Mouse (Mus musculus): ENCODE measurements at regions not wholly inside any gene's neighbourhood (a gene's known extent, or its start where the extent isn't known, plus 50 kb on each side); places are given as distances from the start of the nearest gene placed in this dataset.
A peak's percentile ranks its signal among the peaks of the same experiment; 100 is the strongest.

DNA sequence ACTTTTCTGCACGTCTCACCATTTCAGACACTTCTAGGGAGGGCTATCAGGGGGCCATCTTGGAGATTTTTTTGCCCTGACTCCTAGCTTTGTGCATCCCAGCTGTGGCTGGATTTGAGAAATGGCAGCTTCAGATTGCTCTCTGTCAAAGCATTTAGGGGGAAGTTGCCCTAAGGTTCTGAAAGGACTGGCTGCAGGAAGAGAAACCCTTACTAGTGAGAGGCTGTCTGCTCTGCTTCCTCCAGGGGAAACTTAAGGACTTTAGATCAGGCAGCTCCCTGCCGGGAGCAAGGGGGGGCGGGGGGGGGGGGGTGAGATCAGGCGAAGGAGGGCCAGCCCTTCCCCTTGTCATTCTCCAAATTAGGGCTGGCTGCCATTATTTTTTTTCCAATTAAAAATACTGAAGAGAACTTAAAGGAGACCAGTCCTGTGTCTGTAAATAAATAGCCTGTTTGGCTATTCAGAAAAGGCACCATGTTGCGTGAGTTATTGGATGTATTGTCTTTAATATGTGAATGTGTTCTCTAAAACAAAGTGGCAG is 141.7 kb upstream of the Tbl1xr1 start:
- no peaks in the 10 kb centered on the region for H3K9me3 ChIP-seq
- WGBS, result 4% methylated on average over 5 of the region's 5 CpGs
- no peak for ATAC-seq (replicated peaks)
- H3K9ac ChIP-seq, result no peak overlapping the region
- peaks cover 38% of the 10 kb centered on the region for H3K4me1 ChIP-seq
- no peak overlapping the region for H3K4me3 ChIP-seq
- H3K27me3 ChIP-seq (replicated peaks), result no peaks in the 10 kb centered on the region
- peak overlapping the region; percentile 53 for H3K4me2 ChIP-seq
- peak overlapping the region; percentile 89 for H3K27ac ChIP-seq
- no peaks in the 10 kb centered on the region for H3K36me3 ChIP-seq (replicated peaks)

DNA sequence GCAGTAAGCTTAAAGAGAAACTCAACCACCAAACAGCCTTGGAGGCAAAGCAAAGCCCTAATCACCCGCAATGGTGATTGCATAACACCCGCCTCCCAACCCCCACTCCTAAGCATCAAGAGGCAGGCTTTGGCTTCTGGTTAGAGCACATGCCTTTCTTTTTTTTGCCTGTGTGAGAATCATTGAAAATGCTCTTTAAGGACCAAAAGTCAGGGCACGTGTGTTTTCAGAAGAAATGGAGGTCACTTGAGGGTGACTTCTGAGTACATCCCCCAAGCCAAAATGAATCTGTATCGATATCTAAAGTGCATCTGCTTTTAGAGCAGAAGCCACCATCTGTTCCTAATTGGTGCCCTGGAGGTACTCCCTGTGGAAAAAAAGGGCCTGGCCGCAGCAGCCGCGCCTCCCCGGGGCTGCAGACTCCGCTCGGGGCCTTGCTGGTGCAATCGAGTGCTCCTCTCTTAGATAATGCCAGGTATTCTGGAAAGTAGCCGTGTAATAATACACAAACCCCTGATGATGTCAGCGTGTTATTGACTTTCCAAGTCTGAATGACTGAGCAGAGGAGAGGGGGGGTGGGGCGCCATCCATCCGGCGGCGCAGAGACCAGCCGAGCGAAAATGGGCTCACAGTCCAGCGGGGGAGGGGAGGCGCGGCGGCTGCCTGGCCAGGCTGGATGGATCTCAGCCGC is 140.7 kb upstream of the Tbl1xr1 start:
- H3K36me3 ChIP-seq (replicated peaks), result no peaks in the 10 kb centered on the region
- peak; percentile 97 for ATAC-seq (replicated peaks)
- peak overlapping the region; percentile 53 for H3K4me2 ChIP-seq
- peak overlapping the region; percentile 32 for H3K4me3 ChIP-seq
- WGBS, result under 1% methylated on average over 24 of the region's 24 CpGs
- no peaks in the 10 kb centered on the region for H3K9me3 ChIP-seq
- no peaks in the 10 kb centered on the region for H3K27me3 ChIP-seq (replicated peaks)
- H3K4me1 ChIP-seq, result peaks cover 38% of the 10 kb centered on the region
- H3K27ac ChIP-seq, result peak overlapping the region; percentile 89
- peak overlapping the region; percentile 23; the same call in 1 of the 2 replicates for H3K9ac ChIP-seq

DNA sequence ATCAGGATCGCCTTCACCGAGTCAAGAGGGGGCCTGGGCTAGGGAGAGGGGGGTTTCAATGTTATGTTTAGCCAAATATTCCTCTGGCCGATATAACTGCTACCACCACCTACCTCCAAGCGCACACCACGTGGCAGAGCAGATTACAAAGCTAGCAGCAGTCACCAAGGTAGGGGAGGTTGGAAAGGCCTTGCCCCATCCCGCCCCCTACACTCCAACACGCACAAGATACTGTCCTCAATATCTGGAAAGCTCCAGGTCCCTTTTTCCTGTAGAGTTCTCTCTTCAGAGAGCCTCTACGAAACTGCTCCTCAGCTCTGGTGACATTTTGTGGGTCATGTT is 140.2 kb upstream of the Tbl1xr1 start:
- H3K4me3 ChIP-seq, result peak overlapping the region; percentile 32
- no peak overlapping the region for H3K9ac ChIP-seq
- H3K36me3 ChIP-seq (replicated peaks), result no peaks in the 10 kb centered on the region
- no peaks in the 10 kb centered on the region for H3K9me3 ChIP-seq
- H3K27ac ChIP-seq, result peak overlapping the region; percentile 89
- no peak for ATAC-seq (replicated peaks)
- H3K27me3 ChIP-seq (replicated peaks), result no peaks in the 10 kb centered on the region
- H3K4me1 ChIP-seq, result peaks cover 38% of the 10 kb centered on the region
- 5% methylated on average over 8 of the region's 8 CpGs for WGBS
- peak overlapping the region; percentile 53 for H3K4me2 ChIP-seq

DNA sequence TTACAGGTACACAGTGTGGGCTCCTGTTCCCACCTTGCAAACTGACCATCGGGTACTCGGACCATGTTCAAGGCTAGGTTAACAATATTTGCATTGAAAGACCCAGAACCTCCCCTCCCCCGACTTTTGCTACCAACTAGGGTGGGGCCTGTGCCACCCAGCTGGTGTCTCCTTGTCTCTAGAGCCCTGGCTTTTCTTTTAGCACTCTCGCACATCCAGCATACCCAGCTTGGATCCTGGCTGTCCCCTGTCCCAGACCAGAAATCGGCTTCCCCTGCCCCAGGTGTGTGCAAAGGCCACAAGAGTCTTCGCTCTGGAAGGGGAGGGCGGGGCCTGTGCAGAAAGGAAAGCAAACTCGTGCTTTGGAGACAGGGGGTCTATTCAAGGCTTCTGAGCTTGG is 139.8 kb upstream of the Tbl1xr1 start:
- H3K9ac ChIP-seq, result no peak overlapping the region
- no peak overlapping the region for H3K4me3 ChIP-seq
- H3K36me3 ChIP-seq (replicated peaks), result no peaks in the 10 kb centered on the region
- no peaks in the 10 kb centered on the region for H3K27me3 ChIP-seq (replicated peaks)
- peak overlapping the region; percentile 53 for H3K4me2 ChIP-seq
- H3K27ac ChIP-seq, result peak overlapping the region; percentile 89
- ATAC-seq (replicated peaks), result no peak; the same call in 1 of the 2 replicates
- no peaks in the 10 kb centered on the region for H3K9me3 ChIP-seq
- H3K4me1 ChIP-seq, result peaks cover 38% of the 10 kb centered on the region
- WGBS, result 11% methylated on average over 8 of the region's 8 CpGs

DNA sequence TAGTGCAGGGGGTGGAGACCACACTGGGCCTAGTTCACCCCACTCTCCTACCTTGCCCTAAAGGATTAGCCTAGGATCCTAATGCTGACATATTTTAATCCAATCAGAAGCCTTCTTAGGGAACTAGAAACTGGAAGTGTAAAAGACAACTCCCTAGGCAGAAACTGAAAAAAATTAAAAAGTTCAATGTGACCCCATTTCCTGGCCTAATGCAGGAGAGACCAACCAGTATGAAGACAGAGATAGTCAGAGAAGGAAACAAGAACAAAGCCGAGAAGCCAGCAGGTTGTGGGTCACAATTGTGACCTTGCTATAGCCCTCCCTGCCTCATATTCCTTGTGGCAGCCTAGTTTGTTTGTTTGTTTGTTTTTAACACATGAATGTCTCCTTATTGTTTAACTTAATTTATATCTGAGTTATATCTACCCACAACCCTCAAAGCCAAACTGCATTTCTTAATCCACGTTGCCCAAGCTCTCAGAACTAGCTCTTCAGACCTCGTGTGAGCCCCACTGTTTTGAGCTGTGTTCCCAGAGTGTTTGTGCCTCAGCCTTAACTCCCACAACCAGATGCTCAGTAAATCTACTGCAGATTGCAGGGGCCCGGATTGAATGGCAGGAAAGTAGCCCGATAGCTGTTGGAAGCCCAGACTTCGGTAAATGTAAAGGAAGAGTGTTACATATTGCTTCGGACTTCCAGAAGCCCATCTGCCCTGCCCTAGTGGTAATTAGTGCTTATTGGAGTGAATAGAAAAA is 139.0 kb upstream of the Tbl1xr1 start:
- Histone ChIP-seq H3K9ac (no peak overlapping the region), H3K4me2 (no peak overlapping the region), H3K36me3 (replicated peaks) (no peaks in the 10 kb centered on the region), H3K4me3 (no peak overlapping the region), H3K27ac (no peak overlapping the region), H3K27me3 (replicated peaks) (no peaks in the 10 kb centered on the region), H3K4me1 (peaks cover 38% of the 10 kb centered on the region), H3K9me3 (no peaks in the 10 kb centered on the region)
- no peak for ATAC-seq (replicated peaks)
- WGBS, result 47% methylated on average over 7 of the region's 7 CpGs

DNA sequence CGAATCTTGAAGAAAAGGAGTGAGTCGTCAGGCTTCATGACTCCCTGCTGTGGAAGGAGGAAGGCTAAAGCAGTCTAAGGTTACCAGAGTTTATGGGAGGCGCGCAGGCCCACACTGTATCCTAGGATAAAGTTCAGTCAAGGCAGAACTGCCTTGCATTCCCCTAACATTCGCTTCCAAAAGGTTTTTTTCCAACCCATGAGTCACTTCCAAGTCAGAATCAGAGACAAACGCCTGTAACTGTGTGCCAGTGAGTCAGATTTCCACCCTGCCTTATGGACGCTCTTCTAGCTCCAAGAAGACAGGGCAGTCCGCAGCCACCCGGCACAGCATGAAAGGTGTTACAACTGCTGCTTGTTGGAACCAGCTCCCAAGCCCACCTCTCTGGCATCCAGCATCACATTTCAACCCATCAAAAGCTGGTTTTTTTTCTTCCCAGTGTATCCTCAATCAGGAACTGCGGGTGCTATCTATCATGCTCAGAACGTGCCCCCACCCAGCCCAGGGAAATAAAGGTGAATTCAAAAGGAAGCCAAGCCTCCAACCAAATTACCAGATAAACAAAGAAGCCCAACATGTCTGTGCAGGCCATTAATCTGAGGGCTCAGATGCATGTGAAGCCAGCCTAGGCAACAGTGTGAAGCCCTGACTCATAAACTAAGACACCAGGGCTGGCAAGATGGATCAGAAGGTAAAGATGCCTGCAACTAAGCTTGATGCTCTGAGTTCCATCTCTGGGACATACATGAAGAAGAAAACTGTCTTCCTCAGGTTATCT is 138.2 kb upstream of the Tbl1xr1 start:
- H3K9ac ChIP-seq, result no peak overlapping the region
- H3K9me3 ChIP-seq, result no peaks in the 10 kb centered on the region
- H3K27ac ChIP-seq, result no peak overlapping the region
- H3K4me1 ChIP-seq, result peaks cover 38% of the 10 kb centered on the region
- H3K27me3 ChIP-seq (replicated peaks), result no peaks in the 10 kb centered on the region
- H3K36me3 ChIP-seq (replicated peaks), result no peaks in the 10 kb centered on the region
- no peak overlapping the region for H3K4me2 ChIP-seq
- H3K4me3 ChIP-seq, result no peak overlapping the region
- 66% methylated on average over 11 of the region's 11 CpGs for WGBS
- ATAC-seq (replicated peaks), result no peak

DNA sequence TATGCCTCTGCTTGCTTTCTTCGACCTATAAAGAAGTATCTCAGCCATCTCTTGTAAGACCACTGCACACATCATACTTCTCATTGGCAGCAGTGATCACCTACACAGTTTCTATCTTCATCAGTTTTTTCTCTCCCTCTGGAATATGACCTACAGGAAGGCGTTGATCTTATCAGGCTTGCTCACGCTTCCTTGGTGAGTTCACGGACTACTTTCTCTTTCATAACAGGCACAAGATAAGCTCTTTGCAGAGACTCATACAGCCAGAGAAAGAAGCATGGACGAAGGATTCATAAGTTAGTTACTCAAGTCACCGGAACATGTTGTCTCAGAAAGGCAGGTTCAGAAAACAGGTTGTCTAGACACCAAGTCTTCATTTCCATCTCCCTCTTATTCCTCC is 136.7 kb upstream of the Tbl1xr1 start:
- Histone ChIP-seq H3K4me1 (peaks cover 30% of the 10 kb centered on the region), H3K9me3 (no peaks in the 10 kb centered on the region), H3K4me2 (no peak overlapping the region), H3K27ac (no peak overlapping the region), H3K27me3 (replicated peaks) (no peaks in the 10 kb centered on the region), H3K36me3 (replicated peaks) (no peaks in the 10 kb centered on the region), H3K4me3 (no peak overlapping the region), H3K9ac (no peak overlapping the region)
- WGBS, result 97% methylated on average over 6 of the region's 6 CpGs
- ATAC-seq (replicated peaks), result no peak

DNA sequence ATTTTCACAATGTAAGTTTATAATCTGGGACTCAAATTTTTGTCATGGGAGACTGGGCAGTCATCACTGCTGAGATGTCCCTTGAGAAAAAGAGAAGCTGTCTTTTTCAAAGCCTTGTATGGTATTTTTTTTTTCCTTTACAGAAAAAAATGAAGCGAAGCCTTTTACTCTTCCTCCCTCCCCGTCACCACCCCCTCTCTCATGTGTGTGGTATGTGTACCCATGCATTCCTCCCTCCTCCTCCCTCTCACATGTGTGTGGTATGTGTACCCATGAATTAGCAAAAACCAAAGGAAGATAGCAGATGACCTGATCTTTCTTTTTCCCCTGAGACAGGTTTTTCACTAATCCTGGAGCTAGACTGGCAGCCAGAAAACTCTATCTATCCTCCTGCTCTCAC is 134.9 kb upstream of the Tbl1xr1 start:
- no peak overlapping the region for H3K4me2 ChIP-seq
- 90% methylated on average over 2 of the region's 2 CpGs for WGBS
- no peak for ATAC-seq (replicated peaks)
- no peaks in the 10 kb centered on the region for H3K27me3 ChIP-seq (replicated peaks)
- H3K4me3 ChIP-seq, result no peak overlapping the region
- no peaks in the 10 kb centered on the region for H3K9me3 ChIP-seq
- peaks cover 13% of the 10 kb centered on the region for H3K4me1 ChIP-seq
- H3K27ac ChIP-seq, result no peak overlapping the region
- H3K9ac ChIP-seq, result no peak overlapping the region
- H3K36me3 ChIP-seq (replicated peaks), result no peaks in the 10 kb centered on the region

DNA sequence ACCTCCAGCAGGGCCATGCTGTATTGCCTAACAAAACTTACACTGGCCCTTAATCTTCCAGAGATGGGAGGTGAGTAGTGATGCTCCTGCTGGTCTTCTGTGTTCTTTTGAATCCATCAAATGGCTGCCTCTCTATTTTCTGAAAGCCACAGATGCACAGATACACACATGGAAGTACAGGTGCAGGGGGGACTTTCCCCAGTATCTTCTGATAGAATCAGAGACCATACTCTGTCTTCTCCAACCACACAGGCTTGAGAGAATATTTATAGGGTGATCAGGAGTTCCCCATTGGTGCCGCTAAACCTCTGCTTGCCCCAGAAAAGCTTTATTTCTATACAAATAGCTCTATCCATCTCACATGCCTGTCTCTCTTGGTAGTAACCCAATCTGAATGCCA is 133.5 kb upstream of the Tbl1xr1 start:
- no peak for ATAC-seq (replicated peaks)
- Histone ChIP-seq H3K36me3 (replicated peaks) (no peaks in the 10 kb centered on the region), H3K9ac (no peak overlapping the region), H3K4me2 (no peak overlapping the region), H3K4me1 (0 out of 2 replicates have a peak, but pooled peaks cover 3% of the 10 kb centered on the region), H3K27me3 (replicated peaks) (no peaks in the 10 kb centered on the region), H3K4me3 (no peak overlapping the region), H3K27ac (no peak overlapping the region), H3K9me3 (no peaks in the 10 kb centered on the region)
- WGBS, result 86% methylated on average over 1 of the region's 1 CpGs

DNA sequence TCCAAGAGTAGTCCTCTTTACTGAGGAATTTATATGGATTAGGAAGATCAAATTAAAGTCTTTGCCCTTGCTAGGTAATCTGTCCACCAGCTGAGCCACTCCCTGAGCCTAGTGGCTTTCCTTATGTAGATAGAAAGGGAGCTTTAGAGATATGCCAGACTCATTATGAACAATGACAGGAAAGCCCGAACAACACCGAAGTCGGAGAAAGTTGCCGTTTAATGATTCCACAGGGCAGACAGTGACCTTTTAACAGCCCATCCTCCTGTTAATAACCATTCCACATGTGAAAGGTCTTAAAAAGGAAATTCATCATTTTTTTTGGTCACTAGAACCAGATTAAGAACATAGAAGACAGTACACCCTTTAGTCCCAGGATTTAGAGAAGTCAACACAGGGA is 130.7 kb upstream of the Tbl1xr1 start:
- ATAC-seq (replicated peaks), result no peak

DNA sequence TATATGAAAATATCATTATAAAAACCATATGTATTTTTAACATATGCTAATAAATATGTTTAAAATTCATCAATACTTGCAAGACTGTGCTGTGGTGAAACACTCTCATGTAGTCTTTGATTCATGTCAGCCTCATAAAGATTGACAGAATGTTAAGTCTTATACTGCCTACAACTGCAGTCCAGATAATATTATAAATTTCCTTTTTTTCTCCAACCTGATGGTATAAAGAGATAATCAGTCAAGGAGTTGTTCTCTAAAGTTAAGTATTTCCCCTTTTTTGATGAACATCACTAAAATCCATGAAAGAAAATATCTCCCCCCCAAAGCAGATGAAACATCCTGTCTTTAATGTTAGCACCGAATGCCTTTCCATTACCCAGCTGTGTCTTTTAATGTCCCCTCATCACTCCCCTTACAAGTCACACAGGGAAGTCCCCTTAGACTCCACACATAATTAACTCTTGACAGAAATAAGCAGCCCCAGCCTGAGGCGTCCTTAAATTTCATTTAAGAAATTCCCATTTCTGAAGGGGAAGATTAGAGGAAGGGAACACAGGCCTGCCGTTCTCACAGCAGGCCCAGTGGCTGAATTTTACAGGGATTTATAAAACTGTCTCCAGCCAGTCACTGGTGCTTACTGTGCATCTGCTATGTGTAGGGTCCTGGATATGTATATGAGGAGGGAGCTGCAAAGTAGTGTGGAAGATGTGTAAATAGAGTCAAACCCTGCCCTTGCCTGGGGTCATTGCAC is 129.0 kb upstream of the Tbl1xr1 start:
- H3K27ac ChIP-seq, result no peak overlapping the region
- H3K36me3 ChIP-seq (replicated peaks), result no peaks in the 10 kb centered on the region
- H3K9ac ChIP-seq, result no peak overlapping the region
- no peaks in the 10 kb centered on the region for H3K27me3 ChIP-seq (replicated peaks)
- peak; percentile 50 for ATAC-seq (replicated peaks)
- H3K9me3 ChIP-seq, result no peaks in the 10 kb centered on the region
- 18% methylated on average over 3 of the region's 3 CpGs for WGBS
- no peak overlapping the region for H3K4me2 ChIP-seq
- H3K4me1 ChIP-seq, result no peaks in the 10 kb centered on the region
- no peak overlapping the region for H3K4me3 ChIP-seq

More for the DNA sequence above, 130.7 kb upstream of the Tbl1xr1 start:
- H3K27me3 ChIP-seq (replicated peaks), result no peaks in the 10 kb centered on the region
- H3K36me3 ChIP-seq (replicated peaks), result no peaks in the 10 kb centered on the region
- no peak overlapping the region for H3K4me2 ChIP-seq
- no peaks in the 10 kb centered on the region for H3K9me3 ChIP-seq
- no peak overlapping the region for H3K4me3 ChIP-seq
- H3K4me1 ChIP-seq, result no peaks in the 10 kb centered on the region
- H3K27ac ChIP-seq, result no peak overlapping the region
- H3K9ac ChIP-seq, result no peak overlapping the region
- WGBS, result 77% methylated on average over 4 of the region's 4 CpGs
